Mouse (Mus musculus) liver, embryonic 14.5 days (tissue): ENCODE results near the gene Tcaim.

ENCODE experiments used
- CTCF ChIP-seq: IDR thresholded peaks from 2 replicates; pipeline ENCODE4 v1.5.1; 2016; ENCODE audit warnings: antibody characterized with exemption, low read depth, control low read depth
- EP300 ChIP-seq: IDR thresholded peaks from 2 replicates; pipeline ENCODE4 v1.6.1; 2016; ENCODE audit warnings: antibody characterized with exemption, low read depth

DNA sequence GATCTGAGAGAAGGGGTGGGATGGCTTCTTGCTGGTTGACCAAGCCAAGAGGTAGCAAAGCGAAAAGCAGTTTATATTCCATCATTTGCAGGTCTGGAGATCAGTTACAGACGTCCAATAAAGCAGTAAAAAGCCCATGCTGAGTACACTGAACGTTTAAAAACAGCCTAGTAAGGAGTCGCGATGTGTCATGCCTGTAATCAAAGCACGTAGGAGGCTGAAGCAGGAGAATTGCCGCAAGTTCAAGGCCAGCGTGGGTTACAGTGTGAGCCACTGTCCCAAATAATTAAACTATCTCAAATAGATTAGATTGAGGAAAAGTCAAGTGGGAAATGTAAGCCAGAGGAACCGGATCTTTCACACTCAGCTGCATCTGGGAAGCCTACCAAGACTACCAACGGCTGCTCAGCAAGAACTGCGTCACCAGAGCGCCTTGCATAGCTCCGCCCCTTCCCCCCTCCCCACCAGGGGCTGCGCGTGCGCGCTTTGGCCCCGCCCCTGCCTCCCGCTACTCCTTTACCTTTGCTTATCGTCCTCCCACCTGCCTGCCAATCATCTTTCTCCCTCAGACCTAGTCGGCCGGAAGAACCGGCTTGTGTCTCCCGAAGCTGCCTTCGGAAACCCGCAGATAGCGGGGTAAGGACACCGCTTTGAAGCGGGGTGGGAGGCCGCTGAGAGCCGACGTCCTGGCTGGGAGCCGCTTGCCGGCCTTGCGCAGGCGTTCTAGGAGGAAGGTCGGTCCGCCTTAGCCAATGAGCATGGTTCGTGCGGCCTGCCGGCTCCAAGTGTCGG, at the start of gene Tcaim:
- TF ChIP-seq CTCF = no peak
- TF ChIP-seq EP300 = no peak
